Mouse (Mus musculus) C2C12 (cell line): Measurements from ENCODE around the gene Memo1. TPM values are rescaled to one million over a fixed set of nuclear protein-coding genes. Genes with fewer than 3 reads are reported as not detected.

Source experiments
- H3K27me3 ChIP-seq: one replicate; pipeline ENCODE4 v1.6.1; 2011; ENCODE audit not compliant: control insufficient read depth, insufficient read depth, insufficient read length
- H3K36me3 ChIP-seq: one replicate; pipeline ENCODE4 v1.6.1; 2011; ENCODE audit not compliant: control insufficient read depth, insufficient read depth
- H3K4me3 ChIP-seq: one replicate; pipeline ENCODE4 v1.5.1; 2011; ENCODE audit warnings: mild to moderate bottlenecking, control low read depth; ENCODE audit not compliant: poor library complexity, insufficient read depth, severe bottlenecking
- H3K79me2 ChIP-seq: one replicate; pipeline ENCODE4 v1.6.1; 2011; ENCODE audit not compliant: control insufficient read depth, insufficient read depth
- H3K79me3 ChIP-seq: one replicate; pipeline ENCODE4 v1.6.1; 2011; ENCODE audit warnings: low read depth, control low read depth
- H3ac ChIP-seq: one replicate; pipeline ENCODE3; 2011; ENCODE audit warnings: low read depth; ENCODE audit not compliant: control insufficient read depth, insufficient read length
- CEBPB ChIP-seq: IDR thresholded peaks from one replicate; pipeline ENCODE4 v1.6.1; 2011; ENCODE audit warnings: low read depth, mild to moderate bottlenecking, control low read depth, moderate library complexity
- CTCF ChIP-seq: IDR thresholded peaks from one replicate; pipeline ENCODE4 v1.5.1; 2011; ENCODE audit not compliant: control insufficient read depth, insufficient read depth, insufficient read length
- FOSL1 ChIP-seq: IDR thresholded peaks from one replicate; pipeline ENCODE4 v1.8.0; 2011; ENCODE audit warnings: mild to moderate bottlenecking, low read length; ENCODE audit not compliant: poor library complexity, insufficient read depth, severe bottlenecking
- MAX ChIP-seq: IDR thresholded peaks from one replicate; pipeline ENCODE4 v1.6.1; 2011; ENCODE audit warnings: mild to moderate bottlenecking, control low read depth
- MYOD1 ChIP-seq: IDR thresholded peaks from one replicate; pipeline ENCODE4 v1.6.1; 2011; ENCODE audit warnings: low read depth; ENCODE audit not compliant: control insufficient read depth, insufficient read length
- MYOG ChIP-seq: IDR thresholded peaks from one replicate; pipeline ENCODE4 v1.6.1; 2011; ENCODE audit not compliant: control insufficient read depth, insufficient read length; ENCODE audit errors: extremely low read depth
- USF1 ChIP-seq: IDR thresholded peaks from one replicate; pipeline ENCODE4 v1.6.1; 2011; ENCODE audit warnings: low read depth, mild to moderate bottlenecking, control low read depth, moderate library complexity
- polyA plus RNA-seq: library from polyadenylated mRNA; unstranded; fragments of >200 nt; fragmentation: generic; extraction: Trizol; gene quantifications from one replicate; pipeline ENCODE4 v1.2.1, GENCODE M21; 2012; ENCODE audit warnings: missing spikeins

Memo1 gene
- polyA plus RNA-seq, 1 experiment, result 63.5 TPM

GRCm38 (mm10) chr17:74291640-74292361, 3.5 kb downstream of the Memo1 start:
- no peak overlapping the region for H3ac ChIP-seq
- peaks cover 78% of the 10 kb centered on the region for H3K79me2 ChIP-seq
- no peak for TF ChIP-seq USF1
- no peak for TF ChIP-seq CEBPB
- H3K79me3 ChIP-seq, result peaks cover 70% of the 10 kb centered on the region
- H3K27me3 ChIP-seq, result no peaks in the 10 kb centered on the region
- no peak overlapping the region for H3K4me3 ChIP-seq
- peaks cover 15% of the 10 kb centered on the region for H3K36me3 ChIP-seq

GRCm38 (mm10) chr17:74290869-74291268, 4.5 kb downstream of the Memo1 start:
- H3K79me3 ChIP-seq, result peaks cover 79% of the 10 kb centered on the region
- H3K27me3 ChIP-seq, result no peaks in the 10 kb centered on the region
- H3K4me3 ChIP-seq, result no peak overlapping the region
- no peak for TF ChIP-seq FOSL1
- TF ChIP-seq CTCF, result no peak
- TF ChIP-seq CEBPB, result no peak
- TF ChIP-seq USF1, result no peak
- TF ChIP-seq MAX, result no peak
- no peak for TF ChIP-seq MYOG
- TF ChIP-seq MYOD1, result no peak
- peaks cover 87% of the 10 kb centered on the region for H3K79me2 ChIP-seq
- H3K36me3 ChIP-seq, result peaks cover 15% of the 10 kb centered on the region
- no peak overlapping the region for H3ac ChIP-seq

GRCm38 (mm10) chr17:74290198-74290597, 5.1 kb downstream of the Memo1 start:
- Histone ChIP-seq H3K4me3 (no peak overlapping the region), H3K36me3 (peaks cover 15% of the 10 kb centered on the region), H3K79me2 (peaks cover 94% of the 10 kb centered on the region), H3K27me3 (no peaks in the 10 kb centered on the region), H3ac (no peak overlapping the region), H3K79me3 (peaks cover 86% of the 10 kb centered on the region)
- no peak for TF ChIP-seq CEBPB
- no peak for TF ChIP-seq FOSL1
- TF ChIP-seq MAX, result no peak
- no peak for TF ChIP-seq MYOD1
- TF ChIP-seq USF1, result no peak
- TF ChIP-seq MYOG, result no peak
- TF ChIP-seq CTCF, result no peak

- H3K79me2 ChIP-seq, result peaks cover 100% of the 10 kb centered on the region
- no peak overlapping the region for H3K4me3 ChIP-seq
- H3K36me3 ChIP-seq, result peaks cover 15% of the 10 kb centered on the region
- H3ac ChIP-seq, result no peak overlapping the region
- peak; percentile 33 for TF ChIP-seq FOSL1
- TF ChIP-seq MAX, result no peak
- no peaks in the 10 kb centered on the region for H3K27me3 ChIP-seq
- peaks cover 95% of the 10 kb centered on the region for H3K79me3 ChIP-seq
These were observed 6.7 kb downstream of the Memo1 start for GRCm38 (mm10) chr17:74288626-74289025.

- H3K27me3 ChIP-seq, result no peaks in the 10 kb centered on the region
- H3K36me3 ChIP-seq, result peaks cover 15% of the 10 kb centered on the region
- peaks cover 100% of the 10 kb centered on the region for H3K79me2 ChIP-seq
- no peak overlapping the region for H3ac ChIP-seq
- TF ChIP-seq FOSL1 (no peak), CTCF (no peak), MYOD1 (no peak)
- peaks cover 93% of the 10 kb centered on the region for H3K79me3 ChIP-seq
- H3K4me3 ChIP-seq, result no peak overlapping the region
These were observed 9.1 kb downstream of the Memo1 start for GRCm38 (mm10) chr17:74286140-74286730.

GRCm38 (mm10) chr17:74285730-74286129, 9.6 kb downstream of the Memo1 start:
- Histone ChIP-seq H3K79me2 (peaks cover 100% of the 10 kb centered on the region), H3K36me3 (peaks cover 15% of the 10 kb centered on the region), H3K79me3 (peaks cover 93% of the 10 kb centered on the region), H3K27me3 (no peaks in the 10 kb centered on the region), H3ac (no peak overlapping the region), H3K4me3 (no peak overlapping the region)
- no peak for TF ChIP-seq CTCF
- no peak for TF ChIP-seq CEBPB
- no peak for TF ChIP-seq USF1
- no peak for TF ChIP-seq MYOG
- TF ChIP-seq FOSL1, result no peak
- no peak for TF ChIP-seq MYOD1
- no peak for TF ChIP-seq MAX
